8 mouse cellular contexts compared by ENCODE assay signal in the genomic region with DNA sequence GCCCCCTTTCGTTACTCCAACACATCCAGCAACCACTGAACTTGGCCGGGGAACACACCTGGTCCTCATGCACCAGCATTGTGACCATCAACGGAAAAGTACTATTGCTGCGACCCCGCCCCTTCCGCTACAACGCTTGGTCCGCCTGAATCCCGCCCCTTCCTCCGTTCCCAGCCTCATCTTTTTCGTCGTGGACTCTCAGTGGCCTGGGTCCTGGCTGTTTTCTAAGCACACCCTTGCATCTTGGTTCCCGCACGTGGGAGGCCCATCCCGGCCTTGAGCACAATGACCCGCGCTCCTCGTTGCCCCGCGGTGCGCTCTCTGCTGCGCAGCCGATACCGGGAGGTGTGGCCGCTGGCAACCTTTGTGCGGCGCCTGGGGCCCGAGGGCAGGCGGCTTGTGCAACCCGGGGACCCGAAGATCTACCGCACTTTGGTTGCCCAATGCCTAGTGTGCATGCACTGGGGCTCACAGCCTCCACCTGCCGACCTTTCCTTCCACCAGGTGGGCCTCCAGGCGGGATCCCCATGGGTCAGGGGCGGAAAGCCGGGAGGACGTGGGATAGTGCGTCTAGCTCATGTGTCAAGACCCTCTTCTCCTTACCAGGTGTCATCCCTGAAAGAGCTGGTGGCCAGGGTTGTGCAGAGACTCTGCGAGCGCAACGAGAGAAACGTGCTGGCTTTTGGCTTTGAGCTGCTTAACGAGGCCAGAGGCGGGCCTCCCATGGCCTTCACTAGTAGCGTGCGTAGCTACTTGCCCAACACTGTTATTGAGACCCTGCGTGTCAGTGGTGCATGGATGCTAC. TPM values are rescaled to one million over a fixed set of nuclear protein-coding genes. Genes with fewer than 3 reads are reported as not detected.
DNase-seq lines count a peak whose midpoint lies in the region; ATAC-seq lines count a peak whose summit lies in the region.

A gene (plus strand): TSS at position 167 of the 805 bp plus-strand sequence.

- H3K4me2 ChIP-seq in heart, embryonic 12.5 days, result peak within 1 kb of the TSS; percentile 97
- H3K4me2 ChIP-seq in kidney, embryonic 15.5 days, result peak within 1 kb of the TSS; percentile 97
- peak within 1 kb of the TSS; percentile 53 for H3K4me2 ChIP-seq in liver, embryonic 16.5 days (ENCODE audit: low read depth, low read length)
- H3K4me2 ChIP-seq in neural tube, embryonic 13.5 days, result peak within 1 kb of the TSS; percentile 94

- WGBS in heart, embryonic 12.5 days, result 13% methylated on average over 47 of the region's 47 CpGs
- WGBS in kidney, embryonic 15.5 days, result 9% methylated on average over 47 of the region's 47 CpGs
- 14% methylated on average over 47 of the region's 47 CpGs for WGBS in liver, embryonic 16.5 days (ENCODE audit: insufficient replicate concordance)
- 13% methylated on average over 47 of the region's 47 CpGs for WGBS in neural tube, embryonic 13.5 days

- peak within 1 kb of the TSS; percentile 77 for H3K9ac ChIP-seq in heart, embryonic 12.5 days
- H3K9ac ChIP-seq in kidney, embryonic 15.5 days, result peak within 1 kb of the TSS; percentile 65
- H3K9ac ChIP-seq in liver, embryonic 16.5 days (ENCODE audit: low read depth, low read length), result peak within 1 kb of the TSS; percentile 41; the same call in 1 of the 2 replicates
- H3K9ac ChIP-seq in neural tube, embryonic 13.5 days, result peak within 1 kb of the TSS; percentile 84

- 0 out of 2 replicates have a peak, but pooled peaks cover 8% of the 10 kb centered on the region for H3K36me3 ChIP-seq in heart, embryonic 12.5 days
- H3K36me3 ChIP-seq in kidney, embryonic 15.5 days, result peaks cover 4% of the 10 kb centered on the region
- no peaks in the 10 kb centered on the region for H3K36me3 ChIP-seq in liver, embryonic 16.5 days (ENCODE audit: control insufficient read depth, insufficient read depth)
- H3K36me3 ChIP-seq in neural tube, embryonic 13.5 days, result peaks cover 11% of the 10 kb centered on the region

- H3K9me3 ChIP-seq in heart, embryonic 12.5 days (replicated peaks), result no peaks in the 10 kb centered on the region
- no peaks in the 10 kb centered on the region for H3K9me3 ChIP-seq in kidney, embryonic 15.5 days (replicated peaks)
- no peaks in the 10 kb centered on the region for H3K9me3 ChIP-seq in liver, embryonic 16.5 days (replicated peaks; ENCODE audit: control insufficient read depth, low read length)
- no peaks in the 10 kb centered on the region for H3K9me3 ChIP-seq in neural tube, embryonic 13.5 days

- peaks cover 11% of the 10 kb centered on the region; the same call in 1 of the 2 replicates for H3K27me3 ChIP-seq in heart, embryonic 12.5 days (replicated peaks)
- H3K27me3 ChIP-seq in kidney, embryonic 15.5 days, result no peaks in the 10 kb centered on the region
- no peaks in the 10 kb centered on the region for H3K27me3 ChIP-seq in liver, embryonic 16.5 days (ENCODE audit: control insufficient read depth, insufficient read depth, low read depth, low read length)
- H3K27me3 ChIP-seq in neural tube, embryonic 13.5 days, result no peaks in the 10 kb centered on the region

- DNase-seq in urinary bladder, adult 2 months (ENCODE audit: low spot score), result peak; percentile 26
- no peak for DNase-seq in urinary bladder, postnatal 10 days (ENCODE audit: low spot score)
- peak; percentile 86 for DNase-seq in embryo, embryonic 10.5 days (ENCODE audit: low spot score)
- peak; percentile 72 for DNase-seq in testis, postnatal 10 days (ENCODE audit: low spot score)

- no peak within 1 kb of the TSS for H3K27ac ChIP-seq in heart, embryonic 12.5 days (ENCODE audit: poor library complexity, severe bottlenecking)
- H3K27ac ChIP-seq in kidney, embryonic 15.5 days, result no peak within 1 kb of the TSS
- peak within 1 kb of the TSS; percentile 57 for H3K27ac ChIP-seq in liver, embryonic 16.5 days (ENCODE audit: low read length)
- H3K27ac ChIP-seq in neural tube, embryonic 13.5 days (replicated peaks), result no peak within 1 kb of the TSS

- peaks cover 8% of the 10 kb centered on the region for H3K4me1 ChIP-seq in heart, embryonic 12.5 days (replicated peaks)
- H3K4me1 ChIP-seq in kidney, embryonic 15.5 days, result peaks cover 18% of the 10 kb centered on the region
- H3K4me1 ChIP-seq in liver, embryonic 16.5 days (ENCODE audit: control insufficient read depth, low read depth, low read length), result no peaks in the 10 kb centered on the region; the same call in none of the 2 replicates
- peaks cover 44% of the 10 kb centered on the region for H3K4me1 ChIP-seq in neural tube, embryonic 13.5 days (replicated peaks)

- peak within 1 kb of the TSS; percentile 73 for H3K4me3 ChIP-seq in heart, embryonic 12.5 days
- H3K4me3 ChIP-seq in kidney, embryonic 15.5 days (replicated peaks), result peak within 1 kb of the TSS; percentile 66
- peak within 1 kb of the TSS; percentile 55 for H3K4me3 ChIP-seq in liver, embryonic 16.5 days (ENCODE audit: low read depth, low read length)
- peak within 1 kb of the TSS; percentile 59 for H3K4me3 ChIP-seq in neural tube, embryonic 13.5 days

- peak; percentile 51 for ATAC-seq in heart, embryonic 12.5 days (ENCODE audit: insufficient number of reproducible peaks, low FRiP score)
- peak; percentile 87 for ATAC-seq in kidney, embryonic 15.5 days (replicated peaks; ENCODE audit: low FRiP score)
- ATAC-seq in liver, embryonic 16.5 days (ENCODE audit: low read depth), result peak; percentile 82
- peak; percentile 89 for ATAC-seq in neural tube, embryonic 13.5 days (ENCODE audit: low read depth)

RNA-seq across cellular contexts. Expression of the gene that starts here (rescaled TPM):
- polyA plus RNA-seq in urinary bladder, adult 2 months (2012; rRNA removed), result 3.4 and 4.5 TPM in 2 replicates
- polyA plus RNA-seq in heart, embryonic 12.5 days (2016; fragmentation: Nextera tagmentation; extraction: Ambion mirVana), result 2.9 and 3.0 TPM in 2 replicates
- polyA plus RNA-seq in kidney, embryonic 15.5 days (2015; fragmentation: Nextera tagmentation; extraction: Ambion mirVana), result 6.5 and 7.3 TPM in 2 replicates
- 1.1 and 2.2 TPM in 2 replicates for polyA plus RNA-seq in liver, embryonic 16.5 days (2015; fragmentation: Nextera tagmentation; extraction: Ambion mirVana)
- 4.8 and 5.3 TPM in 2 replicates for polyA plus RNA-seq in neural tube, embryonic 13.5 days (2015; fragmentation: Nextera tagmentation; extraction: Ambion mirVana)
